11 mouse cellular contexts compared by ENCODE assay signal in genomic region chr6:104309166-104309565, GRCm38 (mm10).
DNase-seq lines count a peak whose midpoint lies in the region; TF ChIP-seq lines count a peak whose summit lies in the region.
"Had no signal": no experiment of that assay in that cellular context is flagged by ENCODE, and none has a peak within 500 bp of the region (broad histone marks: within the 10 kb centered on the region; RNA-seq: fewer than 3 reads in every experiment).

No protein-coding gene starts in this region.

- TF ChIP-seq POLR2A in brain, embryonic 14.5 days (IDR thresholded peaks at IDR 0.05; ENCODE audit: borderline replicate concordance, extremely low read depth, insufficient read depth, insufficient read length, poor library complexity, severe bottlenecking), result no peak

- DNase-seq in brain, adult 2 months (ENCODE audit: low read depth, low spot score), result peak; percentile 83
- DNase-seq in brain, embryonic 14.5 days (ENCODE audit: low read depth), result peak; percentile 28
- peak; percentile 79 for DNase-seq in cerebellum, adult 8-10 months
- peak; percentile 75 to 81 for DNase-seq in cerebellum, postnatal 36 days
- DNase-seq in heart, postnatal 4 days, result no peak
- no peak for DNase-seq in layer of hippocampus, postnatal 36 days
- DNase-seq in frontal cortex, postnatal 36 days (ENCODE audit: low spot score in 2 of 2), result no peak
- DNase-seq: adrenal gland, postnatal 14 days; kidney, adult 8-10 months; kidney, postnatal 10 days; thymus, postnatal 25 days had no signal

- TF ChIP-seq CTCF in brain, embryonic 14.5 days (IDR thresholded peaks at IDR 0.05; ENCODE audit: borderline replicate concordance, extremely low read depth, insufficient read depth, insufficient read length), result no peak

Comparison
In these comparisons a context has a peak if more than half of its experiments do, and no peak if none do; other contexts are left out.
1. DNase-seq: peak in brain, adult 2 months (single experiment), brain, embryonic 14.5 days (single experiment), cerebellum, adult 8-10 months (single experiment) and cerebellum, postnatal 36 days (2 of 2); none in heart, postnatal 4 days (single experiment), layer of hippocampus, postnatal 36 days (0 of 2) and frontal cortex, postnatal 36 days (0 of 2).